Mouse (Mus musculus): ENCODE results near the gene Higd1a.

GRCm38 (mm10) chr9:121895392-121895993 is 37.3 kb upstream of the Higd1a start:
- TF ChIP-seq EP300 (IDR thresholded peaks at IDR 0.05; ENCODE audit: insufficient read depth, low read depth, low read length) (no peak), CTCF (IDR thresholded peaks at IDR 0.05; ENCODE audit: low read depth, low read length) (no peak), POLR2A (IDR thresholded peaks at IDR 0.05; ENCODE audit: insufficient read depth, low read length) (no peak)

All from ES-Bruce4 (cell line).